Mouse (Mus musculus): ENCODE data around the gene G3bp1. TPM values are rescaled to one million over a fixed set of nuclear protein-coding genes. Genes with fewer than 3 reads are reported as not detected.
A peak's percentile ranks its signal among the peaks of the same experiment; 100 is the strongest.

The G3bp1 gene
- polyA plus RNA-seq (2015; fragmentation: Nextera tagmentation; extraction: Ambion mirVana): 104 and 106 TPM in 2 replicates

GRCm38 (mm10) chr11:55469048-55469843 is at the start of gene G3bp1:
TSS of gene G3bp1 (plus strand) at chr11:55469685.
- H3K4me3 ChIP-seq (ENCODE audit: low read length): peak within 1 kb of the TSS; percentile 96
- H3K9ac ChIP-seq (ENCODE audit: low read length): peak within 1 kb of the TSS; percentile 97
- no peaks in the 10 kb centered on the region for H3K27me3 ChIP-seq (ENCODE audit: control insufficient read depth, insufficient read depth, low read length)
- H3K4me1 ChIP-seq (ENCODE audit: control insufficient read depth, insufficient read depth, low read length): peaks cover 26% of the 10 kb centered on the region
- under 1% methylated on average over 43 of the region's 57 CpGs for WGBS
- peak; percentile 95 for ATAC-seq (replicated peaks; ENCODE audit: extremely low read depth, insufficient read depth, low FRiP score)
- H3K27ac ChIP-seq (ENCODE audit: low read length): peak within 1 kb of the TSS; percentile 94
- peak within 1 kb of the TSS; percentile 92 for H3K4me2 ChIP-seq (ENCODE audit: low read depth, low read length)
- H3K9me3 ChIP-seq (replicated peaks; ENCODE audit: control insufficient read depth, low read length): no peaks in the 10 kb centered on the region
- no peaks in the 10 kb centered on the region; the same call in 1 of the 2 replicates for H3K36me3 ChIP-seq (ENCODE audit: control insufficient read depth, insufficient read depth)

- Histone ChIP-seq H3K4me1 (ENCODE audit: control insufficient read depth, insufficient read depth, low read length) (peaks cover 30% of the 10 kb centered on the region), H3K27me3 (ENCODE audit: control insufficient read depth, insufficient read depth, low read length) (no peaks in the 10 kb centered on the region)
Measured at GRCm38 (mm10) chr11:55422978-55423377, 46.5 kb upstream of the G3bp1 start, which contains the start of gene Sparc. TSS of gene Sparc (minus strand) at chr11:55423183.

DNA sequence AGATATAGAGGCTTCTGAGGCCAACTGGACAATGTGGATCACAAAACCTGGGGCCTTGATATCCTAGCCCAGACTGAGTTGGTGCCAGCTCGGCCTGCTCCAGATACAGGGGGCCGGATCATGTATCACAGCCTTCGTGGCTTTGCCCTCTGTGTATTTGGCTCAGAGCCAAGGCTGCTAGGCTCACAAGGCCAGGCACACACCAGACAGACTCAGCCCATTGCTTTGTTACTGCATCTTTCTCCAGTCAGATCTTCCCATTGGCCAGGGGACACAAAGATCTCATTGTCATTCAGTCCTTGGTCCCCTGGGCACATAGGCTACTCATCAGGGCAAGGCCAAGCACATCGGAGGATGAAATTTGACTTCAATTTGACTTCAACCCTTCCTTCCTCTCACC is 45.7 kb upstream of the G3bp1 start:
- H3K27me3 ChIP-seq (ENCODE audit: control insufficient read depth, insufficient read depth, low read length): no peaks in the 10 kb centered on the region
- H3K9ac ChIP-seq (ENCODE audit: low read length): no peak overlapping the region
- no peaks in the 10 kb centered on the region for H3K9me3 ChIP-seq (replicated peaks; ENCODE audit: control insufficient read depth, low read length)
- peaks cover 37% of the 10 kb centered on the region for H3K4me1 ChIP-seq (ENCODE audit: control insufficient read depth, insufficient read depth, low read length)
- no peak overlapping the region for H3K4me3 ChIP-seq (ENCODE audit: low read length)
- 0 out of 2 replicates have a peak, but pooled peaks have one; percentile 15 for ATAC-seq (replicated peaks; ENCODE audit: extremely low read depth, insufficient read depth, low FRiP score)
- H3K27ac ChIP-seq (ENCODE audit: low read length): peak overlapping the region; percentile 67
- 14% methylated on average over 4 of the region's 4 CpGs for WGBS
- H3K36me3 ChIP-seq (ENCODE audit: control insufficient read depth, insufficient read depth): no peaks in the 10 kb centered on the region
- no peak overlapping the region for H3K4me2 ChIP-seq (ENCODE audit: low read depth, low read length)

More at GRCm38 (mm10) chr11:55422978-55423377, 46.5 kb upstream of the G3bp1 start, which contains the start of gene Sparc:
- 92% methylated on average over 1 of the region's 1 CpGs for WGBS
- Histone ChIP-seq H3K36me3 (ENCODE audit: control insufficient read depth, insufficient read depth) (no peaks in the 10 kb centered on the region), H3K27ac (ENCODE audit: low read length) (peak within 1 kb of the TSS; percentile 67), H3K9ac (ENCODE audit: low read length) (no peak within 1 kb of the TSS), H3K9me3 (replicated peaks; ENCODE audit: control insufficient read depth, low read length) (no peaks in the 10 kb centered on the region), H3K4me2 (ENCODE audit: low read depth, low read length) (no peak within 1 kb of the TSS), H3K4me3 (ENCODE audit: low read length) (no peak within 1 kb of the TSS)
- no peak for ATAC-seq (replicated peaks; ENCODE audit: extremely low read depth, insufficient read depth, low FRiP score)

- Histone ChIP-seq H3K4me1 (ENCODE audit: control insufficient read depth, insufficient read depth, low read length) (peaks cover 39% of the 10 kb centered on the region), H3K4me3 (ENCODE audit: low read length) (no peak overlapping the region), H3K27ac (ENCODE audit: low read length) (no peak overlapping the region), H3K9ac (ENCODE audit: low read length) (no peak overlapping the region), H3K27me3 (ENCODE audit: control insufficient read depth, insufficient read depth, low read length) (no peaks in the 10 kb centered on the region), H3K36me3 (ENCODE audit: control insufficient read depth, insufficient read depth) (no peaks in the 10 kb centered on the region), H3K9me3 (replicated peaks; ENCODE audit: control insufficient read depth, low read length) (no peaks in the 10 kb centered on the region), H3K4me2 (ENCODE audit: low read depth, low read length) (no peak overlapping the region)
- WGBS: 73% methylated on average over 8 of the region's 8 CpGs
- no peak for ATAC-seq (replicated peaks; ENCODE audit: extremely low read depth, insufficient read depth, low FRiP score)
Measured at GRCm38 (mm10) chr11:55424746-55425360, 44.6 kb upstream of the G3bp1 start.

GRCm38 (mm10) chr11:55428186-55429012 is 41.1 kb upstream of the G3bp1 start:
- Histone ChIP-seq H3K4me2 (ENCODE audit: low read depth, low read length) (0 out of 2 replicates have a peak overlapping the region, but pooled peaks have one; percentile 7), H3K9ac (ENCODE audit: low read length) (peak overlapping the region; percentile 48), H3K27ac (ENCODE audit: low read length) (peak overlapping the region; percentile 90), H3K9me3 (replicated peaks; ENCODE audit: control insufficient read depth, low read length) (no peaks in the 10 kb centered on the region), H3K4me3 (ENCODE audit: low read length) (no peak overlapping the region), H3K4me1 (ENCODE audit: control insufficient read depth, insufficient read depth, low read length) (peaks cover 31% of the 10 kb centered on the region), H3K27me3 (ENCODE audit: control insufficient read depth, insufficient read depth, low read length) (no peaks in the 10 kb centered on the region), H3K36me3 (ENCODE audit: control insufficient read depth, insufficient read depth) (no peaks in the 10 kb centered on the region)
- 23% methylated on average over 16 of the region's 16 CpGs for WGBS
- ATAC-seq (replicated peaks; ENCODE audit: extremely low read depth, insufficient read depth, low FRiP score): peak; percentile 84

- no peak overlapping the region for H3K4me3 ChIP-seq (ENCODE audit: low read length)
- no peaks in the 10 kb centered on the region for H3K36me3 ChIP-seq (ENCODE audit: control insufficient read depth, insufficient read depth)
- WGBS: 85% methylated on average over 2 of the region's 2 CpGs
- H3K9me3 ChIP-seq (replicated peaks; ENCODE audit: control insufficient read depth, low read length): no peaks in the 10 kb centered on the region
- no peak overlapping the region for H3K9ac ChIP-seq (ENCODE audit: low read length)
- H3K27ac ChIP-seq (ENCODE audit: low read length): no peak overlapping the region
- H3K27me3 ChIP-seq (ENCODE audit: control insufficient read depth, insufficient read depth, low read length): no peaks in the 10 kb centered on the region
- peaks cover 16% of the 10 kb centered on the region for H3K4me1 ChIP-seq (ENCODE audit: control insufficient read depth, insufficient read depth, low read length)
- H3K4me2 ChIP-seq (ENCODE audit: low read depth, low read length): no peak overlapping the region
- ATAC-seq (replicated peaks; ENCODE audit: extremely low read depth, insufficient read depth, low FRiP score): no peak
Measured at GRCm38 (mm10) chr11:55429973-55430372, 39.5 kb upstream of the G3bp1 start.

DNA sequence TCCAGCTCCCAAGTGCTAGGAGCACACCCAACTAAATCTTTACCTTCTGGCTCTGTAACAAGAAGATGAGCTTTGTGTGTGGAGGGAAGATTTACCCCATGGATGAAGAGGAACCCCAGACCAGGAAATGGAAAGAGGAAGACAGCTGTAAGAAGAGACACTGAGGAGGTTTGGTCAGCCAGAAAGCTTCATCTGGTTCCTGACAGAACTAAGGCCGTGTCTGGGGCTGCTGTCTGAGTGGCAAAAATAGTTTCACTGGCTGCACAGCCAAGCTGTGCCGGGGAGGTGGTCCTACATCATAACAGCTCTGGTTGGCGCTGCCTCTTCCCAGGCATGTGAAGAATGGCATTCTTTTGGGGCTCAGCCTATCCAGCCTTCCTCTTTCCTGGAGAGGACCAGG is 36.5 kb upstream of the G3bp1 start:
- no peak overlapping the region for H3K4me2 ChIP-seq (ENCODE audit: low read depth, low read length)
- peak overlapping the region; percentile 87 for H3K27ac ChIP-seq (ENCODE audit: low read length)
- no peak overlapping the region for H3K4me3 ChIP-seq (ENCODE audit: low read length)
- peaks cover 12% of the 10 kb centered on the region for H3K4me1 ChIP-seq (ENCODE audit: control insufficient read depth, insufficient read depth, low read length)
- H3K9me3 ChIP-seq (replicated peaks; ENCODE audit: control insufficient read depth, low read length): no peaks in the 10 kb centered on the region
- peak overlapping the region; percentile 23; the same call in 1 of the 2 replicates for H3K9ac ChIP-seq (ENCODE audit: low read length)
- ATAC-seq (replicated peaks; ENCODE audit: extremely low read depth, insufficient read depth, low FRiP score): peak; percentile 82
- no peaks in the 10 kb centered on the region for H3K27me3 ChIP-seq (ENCODE audit: control insufficient read depth, insufficient read depth, low read length)
- 3% methylated on average over 3 of the region's 3 CpGs for WGBS
- no peaks in the 10 kb centered on the region for H3K36me3 ChIP-seq (ENCODE audit: control insufficient read depth, insufficient read depth)

DNA sequence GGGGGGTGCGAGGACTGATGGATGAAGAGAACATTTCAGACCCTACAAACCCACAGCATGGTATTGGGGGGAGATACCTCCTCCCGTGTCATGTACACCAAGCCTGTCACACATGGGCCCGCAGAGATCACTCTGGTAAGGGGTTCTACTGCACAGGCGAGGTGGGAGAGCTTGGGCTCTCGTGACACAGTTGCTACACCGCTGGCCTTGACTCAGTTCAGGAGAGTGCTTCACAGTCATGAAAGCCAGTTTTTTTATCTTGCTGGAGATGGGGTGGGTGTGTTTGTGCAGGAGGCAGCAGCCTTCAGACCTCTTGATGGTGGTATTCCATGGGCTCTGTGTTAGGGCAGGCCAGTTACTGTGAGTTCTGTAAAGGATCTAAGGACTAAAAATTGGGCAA is 33.4 kb upstream of the G3bp1 start:
- H3K4me3 ChIP-seq (ENCODE audit: low read length): no peak overlapping the region
- H3K27ac ChIP-seq (ENCODE audit: low read length): no peak overlapping the region
- no peak overlapping the region for H3K4me2 ChIP-seq (ENCODE audit: low read depth, low read length)
- no peak overlapping the region for H3K9ac ChIP-seq (ENCODE audit: low read length)
- H3K9me3 ChIP-seq (replicated peaks; ENCODE audit: control insufficient read depth, low read length): no peaks in the 10 kb centered on the region
- no peak for ATAC-seq (replicated peaks; ENCODE audit: extremely low read depth, insufficient read depth, low FRiP score)
- H3K4me1 ChIP-seq (ENCODE audit: control insufficient read depth, insufficient read depth, low read length): peaks cover 3% of the 10 kb centered on the region; the same call in 1 of the 2 replicates
- H3K27me3 ChIP-seq (ENCODE audit: control insufficient read depth, insufficient read depth, low read length): no peaks in the 10 kb centered on the region
- 85% methylated on average over 6 of the region's 6 CpGs for WGBS
- no peaks in the 10 kb centered on the region for H3K36me3 ChIP-seq (ENCODE audit: control insufficient read depth, insufficient read depth)

Measured in heart, embryonic 16.5 days (tissue).